Mouse (Mus musculus): Measurements from ENCODE around the gene Lrrk1.

The Lrrk1 gene

GRCm38 (mm10) chr7:66384891-66385290, 3.3 kb downstream of the Lrrk1 start:
- in situ Hi-C loops (cut with MboI, MseI): loop anchor here in 1 of 2 experiments (5.0 kb wide), 2 partner anchors 78 to 283 kb away; no protein-coding TSS in a partner anchor

DNA sequence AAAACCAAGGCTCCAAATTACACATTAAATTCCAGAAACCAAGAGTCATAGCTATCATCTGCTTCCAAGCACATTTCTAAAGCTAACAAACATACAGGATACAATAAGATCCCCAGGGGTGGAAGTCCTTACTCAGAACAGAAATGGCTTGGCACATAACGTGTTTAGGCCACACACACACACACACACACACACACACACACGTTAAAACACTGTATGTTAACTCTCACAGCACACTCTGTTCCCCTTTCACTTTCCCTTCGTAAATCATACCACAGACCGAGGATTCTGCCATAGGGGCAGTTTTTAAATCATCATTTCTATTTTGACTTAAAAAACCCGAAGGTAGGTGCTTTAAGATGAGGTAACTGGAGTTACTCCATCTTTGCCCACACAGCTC, 3.9 kb downstream of the Lrrk1 start:
- in situ Hi-C loops (cut with MboI, MseI): no loop called here

DNA sequence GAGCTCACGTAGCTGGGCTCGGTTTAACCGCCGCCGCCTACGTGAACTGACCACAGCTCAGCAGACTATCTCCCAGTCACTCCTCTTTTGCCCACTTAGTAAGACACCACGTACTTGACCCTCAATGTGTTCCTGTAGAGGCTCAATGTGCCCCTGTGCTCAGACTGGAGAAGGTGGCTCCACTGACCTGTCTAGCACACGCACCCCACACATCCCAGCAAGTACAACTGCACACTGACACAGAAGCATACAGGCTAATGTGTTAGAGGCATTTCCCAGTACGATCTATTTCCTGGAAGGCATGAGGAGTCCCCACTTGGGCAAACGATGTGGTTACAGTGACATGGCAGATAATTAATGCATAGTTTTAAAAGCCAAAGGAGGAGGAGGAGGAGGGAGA, 11.6 kb downstream of the Lrrk1 start:
- in situ Hi-C loops (cut with MboI, MseI): loop anchor here in 1 of 2 experiments (5.0 kb wide), 1 partner anchor 69 kb away; no protein-coding TSS in a partner anchor

DNA sequence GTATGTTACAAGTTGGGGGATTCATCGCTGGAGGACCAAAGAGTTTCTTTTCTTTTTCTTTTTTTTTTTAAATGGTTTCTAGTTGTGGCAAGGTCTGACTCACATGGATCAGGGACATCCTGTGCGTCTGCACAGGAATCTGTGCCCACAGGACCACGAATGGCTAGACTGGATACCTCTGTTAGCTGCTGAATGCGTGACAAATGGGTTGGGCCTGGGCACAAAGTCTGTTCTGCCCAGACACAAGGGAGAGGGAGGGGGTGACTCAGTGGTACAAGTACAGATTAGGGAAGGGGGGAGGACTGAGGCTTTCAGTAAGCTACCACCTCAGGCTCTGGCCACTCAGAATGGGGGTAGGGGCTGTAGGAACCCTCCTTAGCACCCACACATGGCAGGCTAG, 12.4 kb downstream of the Lrrk1 start:
- in situ Hi-C loops (cut with MboI, MseI): loop anchor here in 1 of 2 experiments (5.0 kb wide), 1 partner anchor 68 kb away; no protein-coding TSS in a partner anchor

DNA sequence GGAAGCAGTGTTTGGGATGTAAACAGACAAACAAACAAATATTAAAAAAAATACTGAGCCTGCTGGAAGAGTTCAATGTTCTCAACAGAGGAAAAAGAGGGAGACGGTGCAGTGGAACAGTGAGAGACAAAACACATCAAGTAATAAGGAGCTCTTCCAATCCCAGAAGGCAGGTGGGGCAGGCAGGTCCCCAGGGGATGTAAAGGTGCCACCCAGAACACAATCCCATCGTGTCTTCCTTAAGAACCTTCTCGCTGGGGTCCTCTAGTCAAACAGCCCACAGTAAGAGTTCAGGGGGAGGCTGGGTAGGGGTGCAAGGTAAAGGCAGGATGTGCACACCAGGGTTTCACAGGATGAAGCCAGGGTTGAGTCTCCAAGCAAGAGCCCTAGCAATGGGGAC, 14.8 kb downstream of the Lrrk1 start:
- in situ Hi-C loops (cut with MboI, MseI): no loop called here

DNA sequence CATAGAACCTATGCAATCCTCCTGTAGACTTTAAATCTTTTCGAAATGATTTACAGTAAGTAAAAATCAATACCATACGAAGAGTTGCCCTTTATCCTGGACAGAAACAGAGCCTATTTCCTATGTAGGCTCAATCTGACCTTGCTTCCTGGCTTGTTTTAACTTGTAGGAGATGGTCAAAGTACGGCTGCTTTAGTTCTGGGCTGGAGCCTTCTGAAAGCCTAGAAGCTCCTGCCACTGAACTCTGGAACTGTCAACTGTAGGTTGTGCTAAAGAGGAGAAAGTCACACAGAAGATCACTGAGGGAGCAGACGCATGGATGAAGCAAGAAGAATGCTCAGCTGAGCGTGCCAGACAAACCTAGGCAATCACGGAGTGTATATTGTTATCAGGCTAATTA, 17.2 kb downstream of the Lrrk1 start:
- in situ Hi-C loops (cut with MboI, MseI): no loop called here

DNA sequence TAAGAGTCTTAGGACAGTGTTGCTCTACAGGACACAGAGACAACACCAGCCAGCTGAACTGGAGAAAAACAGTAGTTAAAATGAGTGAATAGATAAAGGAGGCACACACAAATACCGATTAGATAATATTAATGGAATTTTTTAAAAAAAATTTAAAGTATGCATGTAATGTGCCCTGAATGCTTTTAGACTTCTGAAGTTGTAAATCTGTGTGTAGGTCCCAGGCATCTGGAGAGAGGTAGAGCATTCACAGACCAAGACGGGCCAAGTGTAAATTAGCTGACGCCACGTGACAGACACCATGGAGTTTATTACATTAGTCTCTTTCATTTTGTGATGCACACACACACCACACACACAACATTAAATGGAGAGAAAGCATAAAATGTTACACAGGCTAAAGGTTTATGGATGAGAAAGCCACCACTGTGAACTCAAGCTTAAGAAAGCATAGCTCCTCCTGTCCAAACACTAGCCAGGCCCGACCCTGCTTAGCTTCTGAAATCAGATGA, 18.2 kb downstream of the Lrrk1 start:
- in situ Hi-C loops (cut with MboI, MseI): no loop called here

DNA sequence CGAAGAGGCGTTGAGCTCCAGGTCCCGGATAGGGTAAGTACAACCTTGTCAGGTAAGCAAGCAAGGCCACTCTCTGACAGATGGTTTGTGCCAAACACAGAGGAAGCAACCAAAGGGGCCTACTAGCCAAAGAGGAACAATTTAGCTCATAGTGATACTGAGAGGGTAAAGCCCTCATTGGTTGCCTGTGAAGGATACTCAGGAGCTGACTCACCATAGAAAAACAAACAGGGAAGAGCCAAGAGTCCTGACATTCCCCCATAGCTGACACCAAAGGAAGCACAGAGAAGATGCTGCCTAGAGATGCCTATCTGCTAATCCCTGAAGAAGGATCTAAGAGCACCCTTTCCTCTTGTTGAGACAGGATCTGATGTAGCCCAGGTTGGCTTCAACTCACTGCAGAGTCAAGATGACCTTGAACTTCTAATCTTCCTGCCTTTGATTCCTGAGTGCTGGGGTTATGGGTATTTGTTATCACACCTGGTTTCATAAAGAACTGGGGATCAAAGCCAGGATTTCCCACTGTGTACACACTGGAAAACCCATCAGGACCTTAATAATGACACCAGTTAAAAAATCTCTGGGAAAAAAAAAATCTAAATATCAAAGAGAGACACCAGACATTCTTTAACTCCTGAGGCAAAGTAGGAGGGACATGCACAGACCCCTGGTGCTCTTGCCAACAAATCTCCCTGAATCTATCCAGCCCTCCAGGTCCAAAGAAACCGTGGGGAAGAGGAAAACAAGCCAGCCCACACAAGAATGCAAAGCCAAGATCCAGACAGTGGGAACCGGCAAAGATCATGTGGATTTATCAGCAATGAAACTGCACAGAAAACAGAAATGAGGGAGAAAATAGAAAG, 18.8 kb downstream of the Lrrk1 start:
- in situ Hi-C loops (cut with MboI, MseI): no loop called here

DNA sequence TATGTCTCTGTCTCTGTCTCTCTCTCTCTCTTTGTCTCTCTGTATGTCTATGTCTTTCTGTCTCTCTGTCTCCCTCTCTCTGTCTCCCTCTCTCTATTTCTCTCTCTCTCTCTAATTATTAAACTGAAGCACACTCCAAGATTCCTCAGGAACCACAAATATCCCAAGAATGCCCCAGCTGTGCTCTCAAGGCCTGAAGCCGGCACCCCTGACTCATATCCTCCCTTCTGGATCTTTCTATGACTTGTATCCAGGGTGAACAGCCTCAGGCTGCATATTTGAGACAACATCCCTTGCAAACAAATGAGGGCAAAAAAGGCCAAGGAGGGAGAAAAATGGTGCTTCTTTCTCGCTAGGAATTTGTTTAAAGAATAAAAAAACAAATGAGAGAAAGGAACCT, 22.2 kb downstream of the Lrrk1 start, which contains the start of gene Gm10974:
TSS of gene Gm10974 (plus strand) at position 2 of the 400 bp plus-strand sequence.
- in situ Hi-C loops (cut with MboI, MseI): no loop called here

GRCm38 (mm10) chr7:66365411-66365810, 22.7 kb downstream of the Lrrk1 start:
- in situ Hi-C loops (cut with MboI, MseI): no loop called here

DNA sequence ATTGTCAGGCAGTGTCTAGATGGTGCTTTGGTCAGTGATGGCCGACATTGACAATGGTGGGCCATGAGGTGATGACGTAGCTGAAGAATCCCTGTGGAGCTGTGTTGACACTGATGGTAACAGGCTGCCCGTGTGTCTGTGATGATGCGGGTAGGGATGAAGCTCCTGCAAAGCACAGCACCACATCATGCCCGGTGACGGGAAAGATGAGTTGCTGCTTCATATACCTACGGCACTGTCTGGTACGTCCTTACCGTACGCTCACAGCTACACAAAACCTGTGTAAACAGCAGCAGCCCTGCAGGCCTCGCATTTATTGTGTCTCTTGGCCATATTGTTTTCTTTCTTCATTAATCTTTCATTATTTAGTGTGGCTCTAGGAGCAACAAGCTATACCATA, 23.7 kb downstream of the Lrrk1 start:
- in situ Hi-C loops (cut with MboI, MseI): no loop called here

DNA sequence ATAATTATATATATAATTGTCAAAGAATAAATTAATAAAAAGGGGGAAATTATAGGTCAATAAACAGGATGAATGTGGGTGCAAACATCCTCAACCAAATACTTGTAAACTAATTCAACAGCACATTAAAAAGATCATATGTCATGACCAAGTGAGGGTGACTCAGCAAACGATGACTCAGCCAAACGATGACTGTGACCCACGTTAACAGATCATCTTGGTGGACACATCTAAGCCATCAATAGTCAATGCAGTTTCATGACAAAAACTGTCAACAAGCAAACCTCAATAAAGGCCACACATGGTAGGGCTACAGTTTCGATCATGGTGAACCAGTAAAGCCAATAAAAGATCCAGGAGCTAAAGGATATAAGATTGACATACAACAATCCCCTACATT, 29.1 kb downstream of the Lrrk1 start:
- in situ Hi-C loops (cut with MboI, MseI): no loop called here

DNA sequence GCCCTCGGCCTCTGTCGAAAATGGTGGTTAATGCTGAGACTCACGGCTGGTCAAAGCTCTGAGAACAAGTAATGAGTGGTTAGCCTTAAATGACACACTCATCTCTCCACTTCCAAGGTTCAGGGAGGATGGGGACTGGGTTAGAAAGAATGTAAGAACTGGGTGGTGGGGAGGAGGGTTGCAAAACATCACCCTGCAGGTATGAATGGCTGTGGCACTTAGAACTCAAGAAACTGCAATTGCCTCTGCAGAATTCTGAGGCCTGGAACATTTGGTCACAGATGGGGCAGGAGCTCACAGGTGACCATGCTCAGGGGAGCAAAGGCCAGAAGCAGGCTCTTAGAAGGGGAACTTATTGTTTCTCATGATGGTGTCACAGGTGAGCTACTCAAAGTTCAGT, 29.7 kb downstream of the Lrrk1 start:
- in situ Hi-C loops (cut with MboI, MseI): no loop called here

DNA sequence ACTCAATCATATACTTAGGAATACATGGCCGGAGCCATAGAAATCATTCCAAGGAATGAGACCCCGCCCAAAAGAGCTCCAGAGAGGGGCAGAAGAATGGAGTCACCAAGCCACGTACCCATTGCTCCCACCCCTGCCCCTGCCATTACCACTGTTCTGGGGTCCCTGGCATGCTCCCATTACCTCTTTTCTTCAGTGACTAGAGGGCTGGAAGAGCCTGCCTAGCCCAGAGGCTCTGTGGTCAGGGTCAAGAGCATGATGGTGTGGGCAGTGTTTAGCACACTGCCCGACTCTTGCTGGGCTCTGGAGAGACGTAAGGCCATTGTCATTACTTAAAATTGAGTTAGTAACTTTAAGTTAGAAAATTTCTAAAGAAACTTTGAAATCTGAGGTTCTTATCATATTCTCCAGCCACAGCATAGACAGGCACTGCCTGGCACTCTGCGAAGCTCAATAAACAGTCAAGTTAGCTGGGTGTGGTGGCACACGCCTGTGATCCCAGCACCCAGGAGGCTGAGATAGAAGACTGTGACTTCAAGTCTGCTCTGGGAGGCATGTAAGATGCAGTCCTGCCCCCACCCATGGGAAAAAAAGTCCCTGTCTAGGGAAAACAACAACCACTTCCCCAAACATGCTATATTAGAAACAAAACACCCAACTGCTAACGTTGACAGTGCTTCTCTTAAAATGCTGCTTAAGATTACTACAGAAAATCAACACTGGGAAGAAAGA, 32.2 kb downstream of the Lrrk1 start:
- in situ Hi-C loops (cut with MboI, MseI): no loop called here

DNA sequence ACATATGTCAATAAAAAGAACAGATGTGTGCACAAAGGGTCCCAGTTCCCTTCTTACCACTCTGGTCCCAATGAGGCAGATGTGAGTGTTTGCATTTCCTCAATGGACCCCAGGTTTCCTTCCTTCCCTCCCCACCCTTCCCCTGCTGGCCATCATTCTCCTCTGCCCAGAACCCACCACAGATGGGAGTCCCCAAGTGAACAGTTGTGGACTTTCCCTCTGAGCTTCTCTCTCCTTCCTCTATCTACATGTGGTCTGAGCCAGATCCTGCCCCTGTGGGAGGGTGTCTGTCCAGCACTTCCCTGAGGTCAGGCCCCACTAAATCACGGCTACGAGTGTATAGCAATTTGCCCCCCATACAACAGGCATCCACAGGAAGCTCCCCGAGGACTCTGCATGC, 33.2 kb downstream of the Lrrk1 start:
- in situ Hi-C loops (cut with MboI, MseI): no loop called here

DNA sequence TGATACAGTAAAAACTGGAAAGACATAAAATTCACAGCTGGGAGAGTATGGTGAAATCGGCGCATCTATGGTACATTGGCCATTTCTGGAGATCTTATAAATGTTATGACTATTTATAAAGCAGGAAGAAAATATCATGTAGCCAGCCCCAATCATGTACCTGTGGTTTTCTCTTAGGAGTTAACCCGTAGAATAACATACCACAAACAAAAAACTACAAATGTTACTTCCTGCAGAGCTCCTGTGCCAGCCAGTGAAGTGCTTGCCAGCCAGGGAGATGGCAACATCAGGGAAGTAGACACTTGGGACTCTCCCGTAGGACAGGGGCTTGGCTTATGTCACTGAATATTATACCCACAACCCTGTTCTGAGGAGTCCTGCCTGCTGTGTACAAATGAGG, 37.1 kb downstream of the Lrrk1 start:
- in situ Hi-C loops (cut with MboI, MseI): no loop called here

- in situ Hi-C loops (cut with MboI, MseI): no loop called here
These were observed 38.5 kb downstream of the Lrrk1 start for GRCm38 (mm10) chr7:66349670-66350069.

DNA sequence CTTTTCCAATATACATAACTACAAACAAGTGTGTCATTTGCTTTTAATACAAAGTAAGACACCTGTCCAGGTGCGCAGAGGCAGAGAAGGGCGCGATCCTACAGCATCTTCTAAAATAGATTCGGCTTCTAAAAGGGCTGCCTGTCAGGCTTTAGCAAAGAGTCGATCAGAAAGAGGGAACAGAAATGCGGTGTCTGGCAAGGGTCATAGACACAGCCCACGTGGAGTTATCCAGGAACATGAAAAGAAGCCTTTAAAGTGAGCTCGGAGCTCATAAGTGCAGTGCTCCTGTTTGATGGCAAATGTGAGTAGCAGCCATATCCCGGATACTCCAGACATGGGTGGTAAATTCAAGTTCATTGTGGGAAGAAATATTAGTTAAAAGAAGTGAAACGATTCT, 39.6 kb downstream of the Lrrk1 start:
- in situ Hi-C loops (cut with MboI, MseI): no loop called here

DNA sequence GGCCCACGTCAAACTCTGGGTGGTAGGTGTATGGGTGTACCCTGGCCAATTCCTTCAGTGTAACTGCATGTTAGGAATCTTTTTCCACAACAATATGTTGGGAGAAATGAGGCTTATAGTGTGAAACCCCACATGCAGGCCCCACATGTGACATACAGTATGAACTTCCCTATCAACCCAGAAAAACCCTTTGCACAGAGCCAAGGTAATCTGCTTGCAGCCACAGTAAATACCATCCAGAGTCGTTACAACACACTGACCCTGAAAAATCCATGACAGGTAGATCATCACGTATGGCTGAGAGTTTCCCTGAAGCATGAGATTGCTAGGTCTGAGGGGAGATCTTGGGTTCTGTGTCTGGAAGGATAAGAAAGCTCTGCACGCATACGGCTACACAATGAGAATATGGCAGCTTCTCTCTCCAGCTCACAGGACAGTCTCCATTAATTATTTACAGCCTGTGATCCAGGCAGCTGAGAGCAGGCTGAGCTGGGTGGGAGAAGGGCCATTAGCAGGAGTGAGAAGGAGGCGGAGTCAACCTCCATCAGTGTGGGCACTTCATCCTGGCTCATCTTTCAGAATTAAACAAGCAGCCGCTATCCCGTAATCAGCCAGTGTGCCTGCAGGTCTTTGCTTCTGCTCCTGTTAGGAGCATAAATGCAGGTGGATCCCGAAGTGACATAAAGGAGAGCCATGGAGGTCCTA, 41.0 kb downstream of the Lrrk1 start:
- in situ Hi-C loops (cut with MboI, MseI): no loop called here

GRCm38 (mm10) chr7:66343307-66343706, 44.8 kb downstream of the Lrrk1 start:
- in situ Hi-C loops (cut with MboI, MseI): no loop called here

GRCm38 (mm10) chr7:66342831-66343230, 45.3 kb downstream of the Lrrk1 start:
- in situ Hi-C loops (cut with MboI, MseI): no loop called here

DNA sequence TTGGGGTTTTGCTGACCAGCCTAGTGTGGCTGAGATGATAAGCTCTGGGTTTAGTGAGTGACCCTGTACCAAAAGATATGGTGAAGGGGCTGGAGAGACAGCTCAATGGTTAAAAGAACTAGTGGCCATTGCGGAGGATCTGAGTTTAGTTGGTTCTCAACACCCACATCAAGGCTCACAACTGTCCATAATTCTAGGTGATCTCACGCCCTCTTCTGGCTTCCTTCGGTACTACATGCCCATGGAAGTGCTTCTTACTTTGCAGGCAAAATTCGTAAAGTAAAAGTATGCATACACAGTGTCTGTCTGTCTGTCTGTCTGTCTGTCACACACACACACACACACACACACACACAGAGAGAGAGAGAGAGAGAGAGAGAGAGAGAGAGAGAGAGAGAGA, 45.8 kb downstream of the Lrrk1 start:
- in situ Hi-C loops (cut with MboI, MseI): no loop called here

All from T-helper 17 cell (primary cell).